Mouse (Mus musculus) erythroblast, embryonic 14.5 days (primary cell): ENCODE measurements around the gene Chid1.

Experiments
- GATA1 ChIP-seq: IDR thresholded peaks from 2 replicates; pipeline ENCODE4 v1.6.1; 2012; ENCODE audit warnings: low read length, inconsistent platforms, mixed read lengths
- TAL1 ChIP-seq: IDR thresholded peaks from 3 replicates; pipeline ENCODE4 v1.6.1; 2012; ENCODE audit warnings: low read length, inconsistent platforms, mixed read lengths

- TF ChIP-seq GATA1 (no peak), TAL1 (no peak)
Observed at GRCm38 (mm10) chr7:141475011-141475804, 64.4 kb downstream of the Chid1 start, which contains the start of the genes Polr2l and Tspan4.
